Mouse (Mus musculus): ENCODE data around the gene Nap1l5. TPM values are rescaled to one million over a fixed set of nuclear protein-coding genes. Genes with fewer than 3 reads are reported as not detected.

Gene Nap1l5
- polyA plus RNA-seq (2015; fragmentation: Nextera tagmentation; extraction: Ambion mirVana) = 1.1 and 2.3 TPM in 2 replicates

GRCm38 (mm10) chr6:58906852-58907261 is at the start of gene Nap1l5:
TSS of gene Nap1l5 (minus strand) at chr6:58907076.

Other genes with a start within 250 kb of the Nap1l5 start
- gene Herc3, start 75.6 kb downstream of the Nap1l5 start, polyA plus RNA-seq (2015; fragmentation: Nextera tagmentation; extraction: Ambion mirVana) = 3.7 and 4.1 TPM in 2 replicates
- 2.1 and 3.5 TPM in 2 replicates for gene Fam13a, start 117.5 kb upstream of the Nap1l5 start, polyA plus RNA-seq (2015; fragmentation: Nextera tagmentation; extraction: Ambion mirVana)

Data from urinary bladder, postnatal 0 days (tissue).